Mouse (Mus musculus): ENCODE results near the gene Kbtbd7. TPM values are rescaled to one million over a fixed set of nuclear protein-coding genes. Genes with fewer than 3 reads are reported as not detected.

The Kbtbd7 gene
- polyA plus RNA-seq, 1 experiment from 2014 or later, result 16.2 TPM

GRCm38 (mm10) chr14:79467621-79468020 is 41.3 kb downstream of the Kbtbd7 start:
- no peak for ATAC-seq
- WGBS, result 29% methylated on average over 3 of the region's 3 CpGs
- Histone ChIP-seq H3K27ac (ENCODE audit: low read depth, low read length) (no peak overlapping the region), H3K27me3 (replicated peaks; ENCODE audit: control insufficient read depth, insufficient read depth, low read length) (no peaks in the 10 kb centered on the region), H3K9me3 (ENCODE audit: control insufficient read depth, low read length) (no peaks in the 10 kb centered on the region), H3K4me1 (ENCODE audit: control insufficient read depth, insufficient read depth, low read depth, low read length) (no peaks in the 10 kb centered on the region), H3K4me2 (ENCODE audit: low read length) (no peak overlapping the region), H3K36me3 (ENCODE audit: control insufficient read depth, insufficient read depth, low read length) (peaks cover 49% of the 10 kb centered on the region), H3K4me3 (ENCODE audit: low read length) (no peak overlapping the region), H3K9ac (ENCODE audit: low read depth, low read length) (no peak overlapping the region)

DNA sequence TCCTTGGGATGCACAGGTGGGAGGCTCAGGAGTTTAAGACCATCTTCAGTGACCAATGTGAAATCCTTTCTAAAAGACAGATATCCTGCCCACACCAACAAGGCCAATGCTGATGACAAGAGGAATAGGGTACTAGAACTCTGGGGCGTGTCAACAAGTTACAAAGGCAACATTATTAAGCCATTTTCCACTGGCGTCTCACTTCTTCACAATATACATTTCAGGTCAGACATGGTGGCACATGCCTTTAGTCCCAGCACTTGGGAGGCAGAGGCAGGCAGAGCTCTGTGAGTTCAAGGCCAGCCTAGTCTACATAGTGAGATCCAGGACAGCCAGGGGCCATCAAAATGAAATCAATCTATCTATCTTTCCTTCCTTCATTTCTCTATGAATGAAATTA is 47.1 kb downstream of the Kbtbd7 start:
- 91% methylated on average over 2 of the region's 2 CpGs for WGBS
- H3K4me2 ChIP-seq (ENCODE audit: low read length), result no peak overlapping the region
- H3K9me3 ChIP-seq (ENCODE audit: control insufficient read depth, low read length), result no peaks in the 10 kb centered on the region
- H3K36me3 ChIP-seq (ENCODE audit: control insufficient read depth, insufficient read depth, low read length), result peaks cover 46% of the 10 kb centered on the region
- no peak overlapping the region for H3K9ac ChIP-seq (ENCODE audit: low read depth, low read length)
- no peaks in the 10 kb centered on the region for H3K27me3 ChIP-seq (replicated peaks; ENCODE audit: control insufficient read depth, insufficient read depth, low read length)
- H3K4me1 ChIP-seq (ENCODE audit: control insufficient read depth, insufficient read depth, low read depth, low read length), result no peaks in the 10 kb centered on the region
- H3K4me3 ChIP-seq (ENCODE audit: low read length), result no peak overlapping the region
- ATAC-seq, result no peak
- no peak overlapping the region for H3K27ac ChIP-seq (ENCODE audit: low read depth, low read length)

Other genes starting within 250 kb of the Kbtbd7 start
- not detected in 2 replicates for gene Zfp957, start 179.1 kb upstream of the Kbtbd7 start, polyA plus RNA-seq (2015; fragmentation: Nextera tagmentation; extraction: Ambion mirVana)
- gene Rgcc, start 124.9 kb upstream of the Kbtbd7 start, polyA plus RNA-seq (2015; fragmentation: Nextera tagmentation; extraction: Ambion mirVana), result 49.0 and 59.3 TPM in 2 replicates
- 15.6 and 17.3 TPM in 2 replicates for gene Naa16, start 35.7 kb upstream of the Kbtbd7 start, polyA plus RNA-seq (2015; fragmentation: Nextera tagmentation; extraction: Ambion mirVana)
- 11.7 and 12.6 TPM in 2 replicates for gene Mtrf1, start 28.7 kb upstream of the Kbtbd7 start, polyA plus RNA-seq (2015; fragmentation: Nextera tagmentation; extraction: Ambion mirVana)
- 1.6 and 2.0 TPM in 2 replicates for gene Kbtbd6, start 25.3 kb downstream of the Kbtbd7 start, polyA plus RNA-seq (2015; fragmentation: Nextera tagmentation; extraction: Ambion mirVana)
- gene Elf1, start 54.7 kb downstream of the Kbtbd7 start, polyA plus RNA-seq (2015; fragmentation: Nextera tagmentation; extraction: Ambion mirVana), result 1.7 and 2.4 TPM in 2 replicates
- 38.7 and 38.9 TPM in 2 replicates for gene Wbp4, start 55.0 kb downstream of the Kbtbd7 start, polyA plus RNA-seq (2015; fragmentation: Nextera tagmentation; extraction: Ambion mirVana)
- 91.2 and 98.6 TPM in 2 replicates for gene Sugt1, start 161.2 kb downstream of the Kbtbd7 start, polyA plus RNA-seq (2015; fragmentation: Nextera tagmentation; extraction: Ambion mirVana)
- gene Cnmd, start 235.7 kb downstream of the Kbtbd7 start, polyA plus RNA-seq (2015; fragmentation: Nextera tagmentation; extraction: Ambion mirVana), result 2.8 and 6.9 TPM in 2 replicates